ENCODE assay signal across 28 mouse cellular contexts in the genomic region with DNA sequence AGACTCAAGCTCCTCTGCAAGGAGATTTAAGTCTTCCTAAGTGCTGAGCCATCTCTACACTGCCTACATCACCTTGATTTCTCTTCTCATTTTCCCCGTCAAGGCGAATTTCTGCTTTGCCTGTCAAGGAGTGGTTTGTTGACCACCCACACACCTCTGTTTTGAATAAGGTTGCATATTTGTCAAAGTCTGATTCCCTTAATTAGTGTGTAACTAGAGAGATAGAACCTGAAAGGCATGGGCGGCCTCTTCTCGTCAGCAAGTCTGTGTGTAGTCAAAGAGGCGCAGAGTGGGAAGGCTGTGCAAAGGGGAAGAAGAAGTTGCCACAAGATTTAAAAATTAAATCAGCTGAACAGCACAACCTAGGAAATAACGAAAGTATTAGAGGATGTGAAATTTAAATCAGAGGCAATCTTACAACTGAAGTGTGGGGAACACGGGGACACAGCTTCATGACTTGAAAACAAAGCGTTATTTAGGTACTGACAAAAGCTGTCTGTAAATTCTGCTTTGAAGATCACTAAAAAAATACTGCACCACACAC. TPM values are rescaled to one million over a fixed set of nuclear protein-coding genes. Genes with fewer than 3 reads are reported as not detected.
DNase-seq lines count a peak whose midpoint lies in the region; ATAC-seq lines count a peak whose summit lies in the region.
"Had no signal": no experiment of that assay in that cellular context is flagged by ENCODE, and none has a peak within 500 bp of the region (broad histone marks: within the 10 kb centered on the region; RNA-seq: fewer than 3 reads in every experiment).

No protein-coding gene starts in this region.

- H3K9ac ChIP-seq in forebrain, embryonic 15.5 days (replicated peaks) = no peak overlapping the region
- H3K9ac ChIP-seq: forebrain, postnatal 0 days; heart, embryonic 13.5 days; hindbrain, embryonic 12.5 days; kidney, embryonic 15.5 days; limb, embryonic 15.5 days; liver, embryonic 14.5 days; lung, embryonic 14.5 days; midbrain, embryonic 15.5 days; neural tube, embryonic 13.5 days had no signal

- no peak overlapping the region for H3K4me2 ChIP-seq in forebrain, embryonic 15.5 days (replicated peaks)
- H3K4me2 ChIP-seq: heart, embryonic 13.5 days; hindbrain, embryonic 12.5 days; kidney, embryonic 15.5 days; limb, embryonic 15.5 days; lung, embryonic 14.5 days; midbrain, embryonic 15.5 days; neural tube, embryonic 13.5 days had no signal

- 74% methylated on average over 8 of the region's 8 CpGs for WGBS in forebrain, embryonic 15.5 days

- no peaks in the 10 kb centered on the region for H3K9me3 ChIP-seq in forebrain, embryonic 15.5 days
- H3K9me3 ChIP-seq: embryonic facial prominence, embryonic 10.5 days; heart, embryonic 13.5 days; hindbrain, embryonic 12.5 days; kidney, embryonic 15.5 days; limb, embryonic 15.5 days; midbrain, embryonic 15.5 days; neural tube, embryonic 13.5 days had no signal

- H3K36me3 ChIP-seq in forebrain, embryonic 15.5 days = no peaks in the 10 kb centered on the region
- H3K36me3 ChIP-seq: embryonic facial prominence, embryonic 10.5 days; heart, embryonic 13.5 days; hindbrain, embryonic 12.5 days; kidney, embryonic 15.5 days; limb, embryonic 15.5 days; midbrain, embryonic 15.5 days; neural tube, embryonic 13.5 days had no signal

- intact Hi-C loops in left cerebral cortex, postnatal 25 days (cut with DNase I) = no loop called here

- H3K4me3 ChIP-seq in forebrain, embryonic 15.5 days = no peak overlapping the region
- H3K4me3 ChIP-seq: embryonic facial prominence, embryonic 10.5 days; heart, embryonic 13.5 days; hindbrain, embryonic 12.5 days; kidney, embryonic 15.5 days; limb, embryonic 15.5 days; midbrain, embryonic 15.5 days; myocyte; neural tube, embryonic 13.5 days had no signal

- DNase-seq in frontal cortex, postnatal 25 days (ENCODE audit: low spot score in 2 of 2) = no peak
- DNase-seq in brain, adult 2 months (ENCODE audit: low read depth, low spot score) = peak; percentile 78
- DNase-seq in left cerebral cortex, postnatal 25 days (ENCODE audit: low spot score in 2 of 2) = peak; percentile 26 to 70
- DNase-seq in right cerebral cortex, postnatal 25 days = peak; percentile 7
- DNase-seq: adrenal gland, postnatal 14 days; cerebellum, adult 9-10 months; forebrain, postnatal 0 days; gastrocnemius, postnatal 10 days; heart, adult 18-20 months; heart, postnatal 14 days; kidney, postnatal 4 days; layer of hippocampus, adult 9-11 months; lung, embryonic 14.5 days; thymus, adult 18-20 months; thymus, postnatal 36 days had no signal

- H3K4me1 ChIP-seq in forebrain, embryonic 15.5 days = no peaks in the 10 kb centered on the region
- H3K4me1 ChIP-seq: embryonic facial prominence, embryonic 10.5 days; heart, embryonic 13.5 days; hindbrain, embryonic 12.5 days; kidney, embryonic 15.5 days; limb, embryonic 15.5 days; midbrain, embryonic 15.5 days; neural tube, embryonic 13.5 days had no signal

- H3K27me3 ChIP-seq in forebrain, embryonic 15.5 days = no peaks in the 10 kb centered on the region
- H3K27me3 ChIP-seq: heart, embryonic 13.5 days; hindbrain, embryonic 12.5 days; kidney, embryonic 15.5 days; limb, embryonic 15.5 days; midbrain, embryonic 15.5 days; neural tube, embryonic 13.5 days had no signal

- H3K27ac ChIP-seq in forebrain, embryonic 15.5 days (replicated peaks) = no peak overlapping the region
- H3K27ac ChIP-seq: embryonic facial prominence, embryonic 10.5 days; heart, embryonic 13.5 days; hindbrain, embryonic 12.5 days; kidney, embryonic 15.5 days; limb, embryonic 15.5 days; liver, embryonic 14.5 days; midbrain, embryonic 15.5 days; neural tube, embryonic 13.5 days had no signal

- peak; percentile 59; the same call in 1 of the 2 replicates for ATAC-seq in frontal cortex, adult (ENCODE audit: low TSS enrichment)
- ATAC-seq in megakaryocyte-erythroid progenitor cell, adult 5-6 weeks (replicated peaks; ENCODE audit: low FRiP score, low TSS enrichment, poor library complexity, severe bottlenecking) = no peak
- no peak for ATAC-seq in forebrain, embryonic 15.5 days (replicated peaks)
- ATAC-seq: forebrain, postnatal 0 days; intestine, postnatal 0 days; midbrain, embryonic 15.5 days had no signal

RNA-seq across cellular contexts. Expression of gene Arpp21, which starts 36.8 kb away (rescaled TPM):
- 100 to 1,000 TPM; 805 to 898 TPM for total RNA-seq in left cerebral cortex, postnatal 25 days (2021)
- 1.9 and 6.6 TPM in 2 replicates for total RNA-seq in megakaryocyte-erythroid progenitor cell, adult 5-6 weeks (2014; fragmentation: Nextera tagmentation)
- total RNA-seq in megakaryocyte-erythroid progenitor cell, adult 5-6 weeks (2017) = 0.46 and 0.56 TPM in 2 replicates
- polyA plus RNA-seq in forebrain, embryonic 15.5 days (2015; fragmentation: Nextera tagmentation; extraction: Ambion mirVana) = 71.4 and 76.3 TPM in 2 replicates

Comparison
In these comparisons a context has a peak if more than half of its experiments do, and no peak if none do; other contexts are left out.
1. DNase-seq: peak in brain, adult 2 months (single experiment), left cerebral cortex, postnatal 25 days (2 of 2) and right cerebral cortex, postnatal 25 days (single experiment); none in frontal cortex, postnatal 25 days (0 of 2).
2. RNA of gene Arpp21, which starts 36.8 kb away (total RNA-seq): 805 to 898 TPM in left cerebral cortex, postnatal 25 days; 0.46 to 6.6 TPM in megakaryocyte-erythroid progenitor cell, adult 5-6 weeks; every median in the first group is over 100 times any median in the second.